ENCODE assay signal across 20 mouse cellular contexts in the genomic region with DNA sequence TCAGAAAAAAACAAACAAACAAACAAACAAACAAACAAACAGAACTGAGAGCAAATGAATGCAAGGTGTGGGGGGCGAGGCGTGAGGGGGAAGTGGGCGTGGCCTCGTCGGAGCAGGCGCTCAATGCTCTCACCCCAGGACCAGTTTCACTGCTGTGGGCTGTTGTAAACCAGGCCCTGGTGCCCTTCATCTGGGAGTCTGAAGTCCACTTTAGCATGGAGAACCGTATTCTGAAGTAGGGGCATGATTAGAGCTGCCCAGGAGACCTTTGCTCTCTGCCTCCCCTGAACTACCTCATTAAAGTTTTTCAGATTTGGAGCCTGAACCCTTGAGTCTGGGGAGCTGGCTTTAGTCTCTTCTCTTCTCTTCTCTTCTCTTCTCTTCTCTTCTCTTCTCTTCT.
"Had no signal": no experiment of that assay in that cellular context is flagged by ENCODE, and none has a peak within 500 bp of the region (broad histone marks: within the 10 kb centered on the region; RNA-seq: fewer than 3 reads in every experiment).

No protein-coding gene starts in this region.

- H3K36me3 ChIP-seq: limb, embryonic 10.5 days; limb, embryonic 13.5 days; liver, embryonic 12.5 days; liver, embryonic 15.5 days; lung, embryonic 15.5 days had no signal

- DNase-seq: liver; lung, adult 18-20 months; lung, postnatal 10 days; lung, postnatal 36 days; midbrain, embryonic 14.5 days; right cerebral cortex, adult 18-20 months; right cerebral cortex, postnatal 14 days; right cerebral cortex, postnatal 4 days; thymus, adult 2 months; thymus, postnatal 14 days; thymus, postnatal 4 days had no signal

- ATAC-seq: liver, embryonic 12.5 days had no signal

- H3K9ac ChIP-seq: limb, embryonic 13.5 days; liver, embryonic 12.5 days; liver, embryonic 15.5 days; lung, embryonic 15.5 days had no signal

- H3K9me3 ChIP-seq: limb, embryonic 10.5 days; limb, embryonic 13.5 days; liver, embryonic 12.5 days; liver, embryonic 15.5 days; lung, embryonic 15.5 days; megakaryocyte, embryonic 14.5 days had no signal

- H3K27ac ChIP-seq: kidney, postnatal 0 days; limb, embryonic 10.5 days; limb, embryonic 13.5 days; liver, embryonic 12.5 days; liver, embryonic 15.5 days; lung, embryonic 15.5 days; stomach, postnatal 0 days had no signal

- H3K4me3 ChIP-seq: limb, embryonic 10.5 days; limb, embryonic 13.5 days; liver, embryonic 12.5 days; liver, embryonic 15.5 days; lung, embryonic 15.5 days; megakaryocyte, embryonic 14.5 days had no signal

- H3K27me3 ChIP-seq: limb, embryonic 13.5 days; liver, embryonic 12.5 days; liver, embryonic 15.5 days; lung, embryonic 15.5 days; megakaryocyte, embryonic 14.5 days had no signal

- H3K4me2 ChIP-seq: limb, embryonic 13.5 days; liver, embryonic 12.5 days; liver, embryonic 15.5 days; lung, embryonic 15.5 days; midbrain, embryonic 11.5 days had no signal
